Mouse (Mus musculus) cerebellum, adult 11-12 months (tissue): ENCODE results near the gene Zyx.

Source experiments
- DNase-seq: peaks from one replicate; pipeline ENCODE4 v3.0.0; 2022

Zyx gene

DNA sequence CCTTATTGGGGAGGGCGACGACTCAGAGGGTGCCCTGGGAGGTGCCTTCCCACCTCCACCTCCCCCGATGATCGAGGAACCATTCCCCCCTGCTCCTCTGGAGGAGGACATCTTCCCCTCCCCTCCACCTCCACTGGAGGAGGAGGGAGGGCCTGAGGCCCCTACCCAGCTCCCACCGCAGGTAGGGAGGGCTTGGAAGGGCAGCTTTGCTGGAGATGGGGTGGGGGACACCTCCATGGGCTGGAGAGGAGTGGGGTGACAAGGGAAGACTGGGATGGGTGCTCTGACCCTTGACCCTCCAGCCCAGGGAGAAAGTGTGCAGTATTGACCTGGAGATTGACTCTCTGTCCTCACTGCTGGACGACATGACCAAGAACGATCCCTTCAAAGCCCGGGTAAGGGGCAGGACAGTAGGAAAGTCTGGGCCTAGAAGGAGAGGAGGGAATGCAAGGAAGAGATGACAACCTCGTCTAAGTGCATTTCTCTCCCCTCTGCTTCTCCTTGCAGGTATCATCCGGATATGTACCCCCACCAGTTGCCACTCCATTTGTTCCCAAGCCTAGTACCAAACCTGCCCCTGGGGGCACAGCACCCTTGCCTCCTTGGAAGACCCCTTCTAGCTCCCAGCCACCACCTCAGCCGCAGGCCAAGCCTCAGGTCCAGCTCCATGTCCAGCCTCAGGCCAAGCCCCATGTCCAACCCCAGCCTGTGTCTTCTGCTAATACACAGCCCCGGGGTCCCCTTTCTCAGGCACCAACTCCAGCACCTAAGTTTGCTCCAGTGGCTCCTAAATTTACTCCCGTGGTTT, 1.7 kb downstream of the Zyx start:
- peak; percentile 64 for DNase-seq

DNA sequence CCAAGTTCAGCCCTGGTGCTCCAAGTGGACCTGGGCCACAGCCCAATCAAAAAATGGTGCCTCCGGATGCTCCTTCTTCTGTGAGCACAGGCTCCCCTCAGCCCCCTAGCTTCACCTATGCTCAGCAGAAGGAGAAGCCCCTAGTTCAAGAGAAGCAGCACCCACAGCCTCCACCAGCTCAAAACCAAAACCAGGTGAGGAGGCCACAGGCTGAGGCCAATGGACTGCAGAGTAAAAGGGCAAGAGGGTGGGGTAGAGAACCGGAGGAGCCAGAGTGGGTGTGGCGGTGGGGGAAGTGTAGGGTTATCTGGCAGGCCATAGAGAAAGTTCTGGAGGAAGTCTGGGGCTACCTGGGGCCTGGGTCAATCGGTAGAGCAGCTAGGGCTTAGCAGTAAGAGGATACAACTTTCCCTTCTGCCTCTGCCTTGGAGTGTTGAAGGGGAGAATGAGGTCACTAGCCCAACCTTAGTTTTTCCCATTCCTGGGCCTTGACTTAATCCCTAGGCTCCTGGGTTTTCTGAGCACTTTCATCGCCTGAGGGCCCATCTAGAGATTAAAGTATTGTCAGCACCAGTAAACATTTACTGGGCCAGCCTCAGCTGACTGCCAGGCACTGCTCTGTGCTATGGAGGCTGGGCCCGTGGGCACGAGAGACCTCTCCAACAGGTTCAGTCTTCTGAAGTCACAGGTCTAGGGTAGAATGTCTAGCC, 2.5 kb downstream of the Zyx start:
- no peak for DNase-seq

DNA sequence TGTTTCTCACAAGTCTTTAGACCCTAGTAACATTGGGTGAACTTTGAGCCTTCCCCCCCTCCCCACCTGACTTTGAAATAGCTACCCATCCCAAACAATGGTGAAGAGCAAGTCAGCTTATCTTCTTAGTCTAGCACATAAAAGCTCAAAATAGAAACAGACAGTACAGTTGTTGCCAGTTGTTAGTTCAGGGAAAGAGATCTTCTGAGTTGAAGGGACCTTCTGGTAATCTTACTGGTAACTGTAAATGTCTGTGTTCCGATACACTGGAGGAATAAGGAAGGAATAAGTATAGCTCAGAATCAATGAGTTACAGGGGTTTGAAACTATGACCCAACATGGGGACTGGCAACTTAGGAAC, 3.0 kb downstream of the Zyx start:
- DNase-seq: no peak

- DNase-seq: no peak
Observed at GRCm38 (mm10) chr6:42353180-42353579, 3.8 kb downstream of the Zyx start.

DNA sequence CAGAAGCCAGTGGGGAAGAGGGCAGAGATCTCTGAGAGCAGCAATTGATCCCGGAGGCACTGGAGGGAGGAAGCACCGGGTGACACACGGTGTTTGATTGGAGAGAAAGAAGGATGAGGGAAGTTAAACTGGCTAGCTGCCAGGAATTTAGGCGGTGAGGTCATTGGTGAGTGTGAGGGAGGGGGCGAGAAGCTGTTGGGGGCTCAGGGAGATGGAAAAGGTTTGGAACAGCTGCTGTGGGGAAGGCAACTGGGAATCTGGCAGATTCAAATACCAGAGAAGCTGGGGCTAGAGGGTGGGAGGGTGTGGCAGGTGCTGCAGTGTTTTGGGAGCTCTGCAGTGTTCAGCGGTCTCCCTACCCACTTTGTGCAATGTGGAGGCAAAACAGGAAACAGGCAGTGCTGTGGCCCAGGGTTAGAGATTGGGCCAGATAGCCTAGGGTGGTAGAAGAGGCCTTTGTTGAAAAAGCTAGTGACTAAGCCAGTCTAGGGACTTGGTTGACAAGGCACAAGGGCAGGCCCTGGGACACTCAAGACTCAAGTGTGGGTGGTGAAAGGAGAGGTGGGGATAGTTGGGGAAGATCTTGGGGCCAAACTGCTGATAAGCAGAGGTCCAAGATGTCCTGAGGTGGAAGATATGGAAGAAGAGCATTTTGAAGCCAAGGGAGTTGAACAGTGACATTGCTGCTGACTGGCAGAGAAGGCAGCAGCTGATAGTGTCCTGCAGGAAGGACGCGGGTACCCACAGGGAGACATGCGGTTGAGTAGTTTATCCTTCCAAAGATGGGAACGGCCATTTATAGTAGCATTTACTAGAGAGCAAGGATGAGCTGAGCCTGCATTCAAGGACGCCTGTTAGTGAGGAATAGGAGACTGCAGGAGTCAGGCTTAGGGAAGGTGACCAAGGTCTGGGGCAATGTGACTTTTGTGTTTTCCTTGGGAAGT, 4.9 kb downstream of the Zyx start:
- DNase-seq: no peak

GRCm38 (mm10) chr6:42355366-42355765, 5.9 kb downstream of the Zyx start:
- no peak for DNase-seq

DNA sequence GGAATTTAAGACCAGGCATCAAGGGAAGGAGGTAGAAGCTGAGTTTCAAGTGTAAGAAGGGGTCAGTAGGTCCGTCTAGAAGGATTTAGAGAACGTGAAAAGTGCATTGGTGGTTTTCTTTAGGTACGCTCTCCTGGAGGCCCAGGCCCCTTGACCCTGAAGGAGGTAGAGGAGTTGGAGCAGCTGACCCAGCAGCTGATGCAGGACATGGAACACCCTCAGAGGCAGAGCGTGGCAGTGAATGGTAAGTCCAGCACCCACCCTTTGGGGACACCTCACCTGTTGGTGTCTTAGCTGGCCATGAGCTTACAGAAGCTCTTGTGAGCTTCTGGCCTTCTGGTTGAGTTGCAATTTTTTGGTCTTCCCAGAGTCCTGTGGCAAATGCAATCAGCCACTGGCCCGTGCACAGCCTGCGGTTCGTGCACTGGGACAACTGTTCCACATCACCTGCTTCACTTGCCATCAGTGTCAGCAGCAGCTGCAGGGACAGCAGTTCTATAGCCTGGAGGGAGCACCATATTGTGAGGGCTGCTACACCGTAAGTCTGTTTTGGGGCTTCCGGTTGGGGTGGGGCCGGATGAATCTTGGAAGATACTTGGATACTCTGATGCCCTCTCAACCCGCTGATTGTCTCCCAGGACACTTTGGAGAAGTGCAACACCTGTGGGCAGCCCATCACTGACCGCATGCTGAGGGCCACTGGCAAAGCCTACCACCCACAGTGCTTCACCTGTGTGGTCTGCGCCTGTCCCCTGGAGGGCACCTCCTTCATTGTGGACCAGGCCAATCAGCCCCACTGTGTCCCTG, 6.6 kb downstream of the Zyx start:
- no peak for DNase-seq

DNA sequence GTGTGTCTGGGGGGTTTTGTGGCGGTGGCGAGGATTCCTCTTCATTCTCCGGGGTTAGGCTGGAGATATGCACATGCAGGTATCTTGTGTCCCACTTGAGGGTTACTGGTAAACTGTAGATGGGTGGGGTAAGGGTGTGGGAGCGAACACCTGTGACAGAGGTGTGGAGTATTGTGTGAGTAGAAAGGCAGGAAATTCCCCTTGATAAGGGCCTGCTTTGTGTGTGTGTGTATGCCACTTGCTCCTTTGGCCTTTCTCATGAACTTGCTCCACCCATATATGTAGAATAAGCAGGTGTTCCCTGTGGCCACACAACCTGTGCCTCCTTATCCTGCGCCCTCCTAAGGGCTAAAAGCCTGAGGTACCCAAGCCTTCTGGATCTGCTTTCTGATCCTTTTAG, 7.5 kb downstream of the Zyx start:
- no peak for DNase-seq

- no peak for DNase-seq
Observed at GRCm38 (mm10) chr6:42357901-42358300, 8.5 kb downstream of the Zyx start.

GRCm38 (mm10) chr6:42358901-42359300, 9.5 kb downstream of the Zyx start:
- no peak for DNase-seq

DNA sequence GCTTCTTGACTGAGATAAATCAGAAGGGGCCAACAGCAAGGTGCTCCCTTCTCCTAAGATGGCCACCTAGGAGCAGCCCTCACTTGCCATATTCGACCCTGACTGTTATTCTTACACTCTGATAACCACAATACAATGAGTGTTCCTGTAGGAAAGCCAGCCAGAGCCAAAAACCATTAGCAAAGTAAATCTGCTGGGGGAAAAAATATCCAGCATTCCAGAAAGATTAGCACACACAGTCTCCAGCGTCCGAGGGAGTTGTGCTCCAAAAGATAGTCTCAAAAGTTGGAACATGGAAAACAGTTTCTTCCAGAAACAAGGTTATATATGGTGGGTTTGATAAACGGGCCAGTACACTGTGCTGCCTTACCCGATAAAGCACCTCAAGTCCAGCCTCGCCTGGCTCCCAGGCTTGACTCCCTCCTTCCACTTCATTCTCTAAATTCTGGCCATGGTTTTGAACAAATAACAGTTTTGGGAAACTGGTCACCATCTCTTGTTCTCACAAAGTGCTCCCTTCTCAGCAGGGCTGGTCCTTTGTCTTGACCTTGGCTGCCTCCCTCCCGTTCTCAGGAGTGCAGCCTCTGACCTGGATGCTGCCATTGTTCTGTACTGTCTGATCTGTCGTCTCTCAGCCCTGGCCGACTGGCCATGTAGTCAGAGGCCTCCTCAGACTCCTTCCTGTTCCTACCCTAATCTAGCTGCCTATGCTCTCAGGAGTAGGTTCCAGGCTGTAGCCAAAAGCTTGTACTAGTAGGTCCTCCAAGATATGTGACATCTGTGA, 10.1 kb downstream of the Zyx start:
- no peak for DNase-seq

GRCm38 (mm10) chr6:42360231-42360840, 10.9 kb downstream of the Zyx start:
- no peak for DNase-seq

- DNase-seq: no peak
Observed at GRCm38 (mm10) chr6:42361041-42361895, 11.8 kb downstream of the Zyx start.

DNA sequence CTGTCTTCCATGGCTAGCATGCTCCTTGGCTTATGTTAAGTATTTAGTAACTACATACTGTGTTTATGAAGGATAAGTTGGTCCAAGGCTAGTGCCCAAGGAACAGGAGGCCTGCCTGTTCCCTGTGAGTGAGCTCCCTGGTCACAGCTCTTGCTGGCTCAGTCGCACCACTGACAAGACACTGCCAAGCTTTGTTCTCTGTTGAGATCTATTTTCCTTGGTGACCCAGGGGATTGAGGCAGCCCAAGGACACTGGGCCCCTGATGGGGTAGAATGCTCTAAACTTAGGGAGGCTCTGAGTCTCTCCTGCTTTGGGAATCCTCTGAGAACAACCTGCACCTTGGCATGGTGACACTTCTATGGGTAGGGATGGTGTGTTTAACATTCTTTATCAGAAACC, 12.6 kb downstream of the Zyx start:
- DNase-seq: no peak

DNA sequence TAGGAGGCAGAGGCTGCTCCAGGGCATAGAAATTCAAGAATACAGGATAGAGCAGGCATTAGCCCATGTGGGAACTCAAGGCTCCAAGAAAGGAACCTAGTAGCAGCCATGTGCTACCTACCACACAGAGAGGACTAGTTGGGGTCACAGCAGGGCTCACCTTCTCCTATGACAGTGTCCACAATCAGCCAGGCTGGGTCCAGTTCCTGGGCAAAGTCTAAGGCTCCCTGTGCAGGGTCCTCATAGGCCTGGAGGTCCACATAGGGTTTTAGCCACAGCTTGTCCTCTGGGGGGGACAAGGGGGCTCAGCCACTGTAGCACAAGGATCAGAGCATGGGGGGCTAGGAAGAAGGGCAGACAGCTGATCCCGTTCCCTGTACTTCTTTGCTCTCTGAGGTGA, 13.1 kb downstream of the Zyx start:
- DNase-seq: no peak

- DNase-seq: no peak
Observed at GRCm38 (mm10) chr6:42362974-42363373, 13.5 kb downstream of the Zyx start.

DNA sequence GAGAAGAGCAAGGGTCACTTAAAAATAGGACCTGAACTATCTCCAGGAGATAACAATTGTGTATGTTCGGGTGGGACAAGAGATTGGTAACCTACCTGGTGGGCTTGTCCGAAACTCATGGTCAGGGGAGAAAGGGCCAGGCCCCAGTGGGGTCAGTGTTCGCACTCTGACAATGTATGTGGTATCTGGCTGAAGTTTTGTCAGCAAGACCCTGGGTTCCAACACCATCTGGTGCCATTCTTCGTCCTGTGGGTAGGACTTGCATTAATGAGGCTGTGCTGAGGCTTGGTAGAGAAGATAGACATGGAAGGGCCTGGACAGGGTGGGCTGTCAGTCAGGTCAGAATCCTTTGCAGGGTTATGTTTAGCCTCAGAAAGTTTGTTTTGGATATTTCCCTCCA, 14.6 kb downstream of the Zyx start:
- DNase-seq: no peak

- no peak for DNase-seq
Observed at GRCm38 (mm10) chr6:42364607-42365006, 15.2 kb downstream of the Zyx start.

DNA sequence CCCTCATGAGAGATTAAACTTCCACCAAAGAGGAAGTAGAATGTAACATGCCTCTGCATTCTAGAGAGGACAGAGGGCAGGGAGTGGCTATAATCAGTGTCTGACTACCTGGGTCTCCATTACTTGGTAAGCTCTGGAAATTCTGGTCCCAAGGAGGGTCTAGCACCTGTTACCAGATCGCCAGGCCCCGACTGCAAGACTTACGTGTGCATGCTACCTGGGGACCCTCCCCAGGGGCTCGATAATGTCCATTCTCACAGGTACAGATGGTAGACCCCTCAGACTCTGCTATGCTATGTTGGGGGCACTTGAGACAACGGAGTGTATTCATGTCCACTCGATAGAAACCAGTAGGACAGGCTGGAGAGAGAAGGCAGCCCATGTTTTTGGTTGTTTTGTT, 15.8 kb downstream of the Zyx start:
- DNase-seq: no peak

GRCm38 (mm10) chr6:42369870-42370269, 20.4 kb downstream of the Zyx start:
- no peak for DNase-seq
